Comparison of ENCODE assay signal across 13 mouse cellular contexts in genomic region chrX:81472500-81472899, GRCm38 (mm10). TPM values are rescaled to one million over a fixed set of nuclear protein-coding genes. Genes with fewer than 3 reads are reported as not detected.
DNase-seq lines count a peak whose midpoint lies in the region; ATAC-seq lines count a peak whose summit lies in the region.
"Had no signal": no experiment of that assay in that cellular context is flagged by ENCODE, and none has a peak within 500 bp of the region (broad histone marks: within the 10 kb centered on the region; RNA-seq: fewer than 3 reads in every experiment).

No protein-coding gene starts in this region.

- no peak for ATAC-seq in kidney, embryonic 16.5 days (ENCODE audit: low FRiP score, low TSS enrichment)
- ATAC-seq in erythroblast, adult 5-6 weeks (replicated peaks; ENCODE audit: low FRiP score, poor library complexity, severe bottlenecking) = no peak

- H3K27me3 ChIP-seq in kidney, embryonic 16.5 days (ENCODE audit: insufficient read depth, low read length) = no peaks in the 10 kb centered on the region
- H3K27me3 ChIP-seq: heart, embryonic 12.5 days; kidney, embryonic 15.5 days; neural tube, embryonic 15.5 days had no signal

- no peaks in the 10 kb centered on the region for H3K9me3 ChIP-seq in kidney, embryonic 16.5 days (ENCODE audit: low read length)
- H3K9me3 ChIP-seq: heart, embryonic 12.5 days; kidney, embryonic 15.5 days; neural tube, embryonic 15.5 days had no signal

- H3K4me2 ChIP-seq in kidney, embryonic 16.5 days (replicated peaks; ENCODE audit: low read depth, low read length) = no peak overlapping the region
- H3K4me2 ChIP-seq: heart, embryonic 12.5 days; kidney, embryonic 15.5 days; neural tube, embryonic 15.5 days had no signal

- no peak overlapping the region for H3K27ac ChIP-seq in kidney, embryonic 16.5 days (ENCODE audit: low read length)
- H3K27ac ChIP-seq: kidney, embryonic 15.5 days; neural tube, embryonic 15.5 days had no signal

- H3K9ac ChIP-seq in kidney, embryonic 16.5 days (replicated peaks; ENCODE audit: low read length) = no peak overlapping the region
- H3K9ac ChIP-seq: heart, embryonic 12.5 days; kidney, embryonic 15.5 days; neural tube, embryonic 15.5 days had no signal

- no peaks in the 10 kb centered on the region for H3K36me3 ChIP-seq in kidney, embryonic 16.5 days (ENCODE audit: insufficient read depth, low read length)
- H3K36me3 ChIP-seq: heart, embryonic 12.5 days; kidney, embryonic 15.5 days; neural tube, embryonic 15.5 days had no signal

- H3K4me1 ChIP-seq in kidney, embryonic 16.5 days (ENCODE audit: insufficient read depth, low read length) = no peaks in the 10 kb centered on the region
- H3K4me1 ChIP-seq: heart, embryonic 12.5 days; kidney, embryonic 15.5 days; neural tube, embryonic 15.5 days had no signal

- H3K4me3 ChIP-seq in kidney, embryonic 16.5 days (ENCODE audit: low read length) = no peak overlapping the region
- H3K4me3 ChIP-seq: heart, embryonic 12.5 days; kidney, embryonic 15.5 days; neural tube, embryonic 15.5 days had no signal

- DNase-seq in adrenal gland, postnatal 10 days = peak; percentile 6
- no peak for DNase-seq in adrenal gland, adult 8-10 months
- peak; percentile 6 to 13 for DNase-seq in kidney, postnatal 4 days
- peak; percentile 13 for DNase-seq in right cerebral cortex, postnatal 14 days
- DNase-seq in right cerebral cortex, adult 18-20 months = no peak
- no peak for DNase-seq in yolk sac, embryonic 10.5 days (ENCODE audit: low spot score)
- DNase-seq: lung, adult 18-20 months had no signal

RNA-seq across cellular contexts. Expression of gene 4930595M18Rik, which starts 14.6 kb away (rescaled TPM):
- total RNA-seq in adrenal gland, postnatal 10 days (2021) = not detected
- total RNA-seq in adrenal gland, adult 8-10 months (2022) = not detected
- not detected in 2 replicates for polyA plus RNA-seq in kidney, embryonic 16.5 days (2015; fragmentation: Nextera tagmentation; extraction: Ambion mirVana)
- not detected in 2 replicates for total RNA-seq in erythroblast, adult 5-6 weeks (2015; ENCODE audit: low replicate concordance)
- not detected in 2 replicates for total RNA-seq in erythroblast, adult 5-6 weeks (2017; ENCODE audit: low replicate concordance)
- polyA plus RNA-seq: heart, embryonic 12.5 days; kidney, embryonic 15.5 days; neural tube, embryonic 15.5 days; stomach, embryonic 16.5 days had no signal

Comparison
In these comparisons a context has a peak if more than half of its experiments do, and no peak if none do; other contexts are left out.
1. DNase-seq: peak in adrenal gland, postnatal 10 days (single experiment), kidney, postnatal 4 days (2 of 2) and right cerebral cortex, postnatal 14 days (single experiment); none in adrenal gland, adult 8-10 months (single experiment), right cerebral cortex, adult 18-20 months (single experiment) and yolk sac, embryonic 10.5 days (single experiment).